Comparison of ENCODE assay signal across 9 mouse cellular contexts in genomic region chr10:25449312-25450020, GRCm38 (mm10).
DNase-seq lines count a peak whose midpoint lies in the region; ATAC-seq lines count a peak whose summit lies in the region.
"Had no signal": no experiment of that assay in that cellular context is flagged by ENCODE, and none has a peak within 500 bp of the region (broad histone marks: within the 10 kb centered on the region; RNA-seq: fewer than 3 reads in every experiment).

No protein-coding gene starts in this region.

- no peaks in the 10 kb centered on the region for H3K9me3 ChIP-seq in liver, embryonic 13.5 days (replicated peaks)

- no peak overlapping the region for H3K4me3 ChIP-seq in liver, embryonic 13.5 days (replicated peaks)

- H3K36me3 ChIP-seq in liver, embryonic 13.5 days, result peaks cover 2% of the 10 kb centered on the region; the same call in 1 of the 2 replicates

- peak; percentile 44 for DNase-seq in embryo, embryonic 10 days (ENCODE audit: low spot score)
- DNase-seq in embryo, embryonic 10.5 days (ENCODE audit: low spot score), result no peak
- peak; percentile 19 for DNase-seq in thymus, postnatal 14 days
- DNase-seq in thymus, adult 18-20 months, result no peak
- no peak for DNase-seq in liver, embryonic 13.5 days
- no peak for DNase-seq in cerebellum, adult 9-11 months
- no peak for DNase-seq in spleen, adult 12 weeks (ENCODE audit: low spot score)
- no peak for DNase-seq in thymus, postnatal 4 days

- H3K27me3 ChIP-seq in liver, embryonic 13.5 days, result no peaks in the 10 kb centered on the region

- no peak overlapping the region for H3K9ac ChIP-seq in liver, embryonic 13.5 days

- no peak overlapping the region for H3K4me2 ChIP-seq in liver, embryonic 13.5 days

- peak overlapping the region; percentile 44; the same call in 1 of the 2 replicates for H3K27ac ChIP-seq in liver, embryonic 13.5 days

- ATAC-seq in liver, embryonic 13.5 days (ENCODE audit: low read depth), result no peak
- ATAC-seq: inflammation-experienced regulatory T-cells, adult 6 months had no signal

- peaks cover 3% of the 10 kb centered on the region; the same call in 1 of the 2 replicates for H3K4me1 ChIP-seq in liver, embryonic 13.5 days (replicated peaks)

- 38% methylated on average over 11 of the region's 11 CpGs for WGBS in liver, embryonic 13.5 days (ENCODE audit: insufficient replicate concordance)

Comparison
In these comparisons a context has a peak if more than half of its experiments do, and no peak if none do; other contexts are left out.
1. DNase-seq: peak in embryo, embryonic 10 days (single experiment) and thymus, postnatal 14 days (single experiment); none in embryo, embryonic 10.5 days (single experiment), thymus, adult 18-20 months (0 of 2), liver, embryonic 13.5 days (single experiment), cerebellum, adult 9-11 months (single experiment), spleen, adult 12 weeks (single experiment) and thymus, postnatal 4 days (single experiment).